In the genomic region with DNA sequence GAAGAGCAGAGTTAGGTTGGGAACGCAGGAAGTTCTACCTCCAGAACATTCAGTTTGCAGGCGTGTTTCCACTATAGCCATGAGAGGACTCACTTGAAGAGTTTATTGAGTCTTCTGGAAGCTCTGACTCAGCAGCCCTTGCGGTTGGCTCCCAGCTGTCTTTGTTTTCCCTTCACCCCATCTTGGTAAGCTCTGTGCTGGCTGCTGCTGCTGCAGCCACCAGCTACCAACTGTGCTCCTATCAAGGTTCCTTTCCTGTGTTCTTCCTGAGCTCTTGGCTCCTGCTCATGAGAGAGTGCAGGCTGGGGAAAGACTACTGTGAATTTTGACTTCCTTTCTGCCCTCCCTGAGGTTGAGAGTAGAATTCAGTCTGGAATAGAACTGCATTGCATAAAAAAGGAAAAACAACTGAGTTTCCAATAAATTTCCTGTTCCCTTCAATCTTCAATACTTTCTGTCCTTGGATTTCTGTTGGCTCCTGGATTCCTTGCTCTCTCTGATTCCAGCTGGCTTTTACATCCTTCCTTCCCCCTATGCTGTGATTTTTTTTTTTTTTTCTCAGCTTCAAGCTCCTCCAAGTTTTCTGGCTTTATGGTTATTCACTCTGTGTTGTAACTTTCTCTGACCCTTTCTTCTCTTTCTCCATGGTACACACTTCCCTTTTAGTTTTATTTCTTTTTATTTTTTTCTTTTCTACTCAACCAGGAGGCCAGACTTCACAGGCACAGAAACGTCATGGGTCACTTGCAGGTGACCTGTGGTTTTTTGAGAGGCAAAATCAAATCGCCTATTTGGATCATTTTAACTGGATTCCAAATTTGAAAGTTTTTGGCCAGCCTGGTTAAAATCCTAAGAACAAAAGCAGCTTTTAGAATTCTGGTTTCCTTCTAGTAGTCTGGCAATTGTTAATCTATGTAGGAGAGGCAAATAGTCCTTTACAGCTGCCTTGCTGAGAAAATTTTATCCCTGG, we compare ENCODE assay signal across 7 mouse cellular contexts. TPM values are rescaled to one million over a fixed set of nuclear protein-coding genes. Genes with fewer than 3 reads are reported as not detected.
DNase-seq lines count a peak whose midpoint lies in the region; ATAC-seq and TF ChIP-seq lines count a peak whose summit lies in the region.

No protein-coding gene starts in this region.

- H3K9me3 ChIP-seq in limb, embryonic 15.5 days: no peaks in the 10 kb centered on the region
- H3K9me3 ChIP-seq in stomach, postnatal 0 days (ENCODE audit: control insufficient read depth, low read length): no peaks in the 10 kb centered on the region
- H3K9me3 ChIP-seq in midbrain, embryonic 15.5 days: no peaks in the 10 kb centered on the region

- TF ChIP-seq POLR2A in kidney, adult 2 months (IDR thresholded peaks at IDR 0.05; ENCODE audit: low read depth, low read length): no peak

- no peak for TF ChIP-seq CTCF in kidney, adult 2 months (conservative IDR thresholded peaks at IDR 0.05; ENCODE audit: insufficient read depth, insufficient read length, low read depth, low read length)
- no peak for TF ChIP-seq CTCF in stomach, postnatal 0 days (IDR thresholded peaks at IDR 0.05; ENCODE audit: low read depth)

- no peak overlapping the region for H3K9ac ChIP-seq in limb, embryonic 15.5 days
- no peak overlapping the region for H3K9ac ChIP-seq in stomach, postnatal 0 days (ENCODE audit: low read length)
- no peak overlapping the region for H3K9ac ChIP-seq in midbrain, embryonic 15.5 days

- 42% methylated on average over 5 of the region's 5 CpGs for WGBS in kidney, adult 2 months
- 20% methylated on average over 5 of the region's 5 CpGs for WGBS in limb, embryonic 15.5 days
- WGBS in stomach, postnatal 0 days: 30% methylated on average over 5 of the region's 5 CpGs
- 39% methylated on average over 5 of the region's 5 CpGs for WGBS in midbrain, embryonic 15.5 days

- H3K27ac ChIP-seq in kidney, adult 2 months (ENCODE audit: insufficient read depth, low read depth, low read length): no peak overlapping the region
- peak overlapping the region; percentile 31; the same call in 1 of the 2 replicates for H3K27ac ChIP-seq in brown adipose tissue, adult 24 weeks (replicated peaks; ENCODE audit: low read depth, low read length)
- H3K27ac ChIP-seq in limb, embryonic 15.5 days: peak overlapping the region; percentile 76
- peak overlapping the region; percentile 79 for H3K27ac ChIP-seq in stomach, postnatal 0 days (replicated peaks)
- no peak overlapping the region for H3K27ac ChIP-seq in midbrain, embryonic 15.5 days

- no peak overlapping the region for H3K4me3 ChIP-seq in kidney, adult 2 months (ENCODE audit: insufficient read depth, low read depth, low read length)
- H3K4me3 ChIP-seq in brown adipose tissue, adult 24 weeks (ENCODE audit: insufficient read depth, low read depth, low read length): no peak overlapping the region
- H3K4me3 ChIP-seq in limb, embryonic 15.5 days: no peak overlapping the region
- H3K4me3 ChIP-seq in stomach, postnatal 0 days (ENCODE audit: low read depth, low read length): no peak overlapping the region
- no peak overlapping the region for H3K4me3 ChIP-seq in midbrain, embryonic 15.5 days

- TF ChIP-seq EP300 in stomach, postnatal 0 days (optimal IDR thresholded peaks at IDR 0.05): no peak

- no peaks in the 10 kb centered on the region for H3K27me3 ChIP-seq in kidney, adult 2 months (replicated peaks; ENCODE audit: control insufficient read depth, insufficient read depth, low read length)
- no peaks in the 10 kb centered on the region for H3K27me3 ChIP-seq in limb, embryonic 15.5 days
- no peaks in the 10 kb centered on the region for H3K27me3 ChIP-seq in stomach, postnatal 0 days (ENCODE audit: control insufficient read depth, insufficient read depth, low read length)
- no peaks in the 10 kb centered on the region for H3K27me3 ChIP-seq in midbrain, embryonic 15.5 days (replicated peaks)

- peaks cover 4% of the 10 kb centered on the region; the same call in 1 of the 2 replicates for H3K4me1 ChIP-seq in kidney, adult 2 months (ENCODE audit: control insufficient read depth, insufficient read depth, low read length)
- peaks cover 3% of the 10 kb centered on the region; the same call in 1 of the 2 replicates for H3K4me1 ChIP-seq in brown adipose tissue, adult 24 weeks (ENCODE audit: control insufficient read depth, insufficient read depth, insufficient read length, low read length)
- H3K4me1 ChIP-seq in limb, embryonic 15.5 days: peaks cover 16% of the 10 kb centered on the region
- no peaks in the 10 kb centered on the region for H3K4me1 ChIP-seq in stomach, postnatal 0 days (replicated peaks; ENCODE audit: control insufficient read depth, insufficient read depth)
- H3K4me1 ChIP-seq in midbrain, embryonic 15.5 days: no peaks in the 10 kb centered on the region

- H3K36me3 ChIP-seq in kidney, adult 2 months (ENCODE audit: control insufficient read depth, insufficient read depth, low read length): no peaks in the 10 kb centered on the region
- no peaks in the 10 kb centered on the region for H3K36me3 ChIP-seq in limb, embryonic 15.5 days
- no peaks in the 10 kb centered on the region for H3K36me3 ChIP-seq in stomach, postnatal 0 days (ENCODE audit: control insufficient read depth, insufficient read depth, low read length)
- H3K36me3 ChIP-seq in midbrain, embryonic 15.5 days (replicated peaks): no peaks in the 10 kb centered on the region

- no peak overlapping the region for H3K4me2 ChIP-seq in limb, embryonic 15.5 days
- no peak overlapping the region for H3K4me2 ChIP-seq in stomach, postnatal 0 days (replicated peaks; ENCODE audit: low read depth)
- H3K4me2 ChIP-seq in midbrain, embryonic 15.5 days: no peak overlapping the region

- peak; percentile 84 for ATAC-seq in limb, embryonic 15.5 days (ENCODE audit: insufficient number of reproducible peaks, low FRiP score, low TSS enrichment, low read depth)
- ATAC-seq in stomach, postnatal 0 days (ENCODE audit: low FRiP score, low TSS enrichment): peak; percentile 32; the same call in 1 of the 2 replicates
- no peak for ATAC-seq in midbrain, embryonic 15.5 days (replicated peaks)

- DNase-seq in kidney, postnatal 10 days: peak; percentile 15
- DNase-seq in kidney, adult 2 months: no peak
- DNase-seq in heart, adult 18-20 months: peak; percentile 57 to 68
- DNase-seq in stomach, postnatal 0 days (ENCODE audit: low spot score): no peak

RNA-seq across cellular contexts. Expression of gene Hmgcll1, which starts 9.9 kb away (rescaled TPM):
- polyA plus RNA-seq in kidney, adult 2 months (2012; rRNA removed): 0.58 and 1.2 TPM in 2 replicates
- polyA plus RNA-seq in brown adipose tissue, adult 24 weeks (2012; ENCODE audit: insufficient read depth, insufficient read length, missing spikeins): not detected in 2 replicates
- total RNA-seq in heart, adult 18-20 months (2021): under 1 TPM in 1 of 2 experiments, not detected in 1; 0.15 TPM
- polyA plus RNA-seq in limb, embryonic 15.5 days (2015; fragmentation: Nextera tagmentation; extraction: Ambion mirVana): 2.2 and 3.3 TPM in 2 replicates
- 1.0 and 1.2 TPM in 2 replicates for polyA plus RNA-seq in stomach, postnatal 0 days (2015; fragmentation: Nextera tagmentation; extraction: Ambion mirVana)
- 22.4 and 23.6 TPM in 2 replicates for polyA plus RNA-seq in midbrain, embryonic 15.5 days (2015; fragmentation: Nextera tagmentation; extraction: Ambion mirVana)

Comparison
In these comparisons a context has a peak if more than half of its experiments do, and no peak if none do; other contexts are left out.
1. DNase-seq: peak in kidney, postnatal 10 days (single experiment) and heart, adult 18-20 months (2 of 2); none in kidney, adult 2 months (single experiment) and stomach, postnatal 0 days (single experiment).
2. H3K27ac ChIP-seq: peak in brown adipose tissue, adult 24 weeks (single experiment), limb, embryonic 15.5 days (single experiment) and stomach, postnatal 0 days (single experiment); none in kidney, adult 2 months (single experiment) and midbrain, embryonic 15.5 days (single experiment).